Mouse (Mus musculus) intestine, embryonic 16.5 days (tissue): ENCODE results near the gene Npl. TPM values are rescaled to one million over a fixed set of nuclear protein-coding genes. Genes with fewer than 3 reads are reported as not detected.

Experiments used
- ATAC-seq: fragments of 200-750 bp; cut with Nextera tagmentation; 2 replicates; pipeline ENCODE4 v1.8.0; 2017; ENCODE audit warnings: moderate TSS enrichment, moderate library complexity
- H3K27ac ChIP-seq: fragments of 300-500 bp; sonication (generic); 2 replicates; pipeline ENCODE4 v1.5.1; 2014; ENCODE audit warnings: mild to moderate bottlenecking, low read length
- H3K27me3 ChIP-seq: fragments of 300-500 bp; sonication (generic); replicated peaks from 2 replicates; pipeline ENCODE4 v1.6.1; 2014; ENCODE audit warnings: low read length, control low read depth, mixed read lengths; ENCODE audit not compliant: control insufficient read depth, insufficient read depth
- H3K36me3 ChIP-seq: fragments of 300-500 bp; sonication (generic); 2 replicates; pipeline ENCODE4 v1.6.1; 2014; ENCODE audit warnings: low read length, control low read depth; ENCODE audit not compliant: control insufficient read depth, insufficient read depth
- H3K4me1 ChIP-seq: fragments of 300-500 bp; sonication (generic); 2 replicates; pipeline ENCODE4 v1.6.1; 2014; ENCODE audit warnings: low read length, control low read depth, mixed read lengths; ENCODE audit not compliant: control insufficient read depth, insufficient read depth
- H3K4me2 ChIP-seq: fragments of 300-500 bp; sonication (generic); 2 replicates; pipeline ENCODE4 v1.6.1; 2014; ENCODE audit warnings: low read depth, low read length, control low read depth
- H3K4me3 ChIP-seq: fragments of 300-500 bp; sonication (generic); 2 replicates; pipeline ENCODE4 v1.5.1; 2014; ENCODE audit warnings: mild to moderate bottlenecking, low read length
- H3K9ac ChIP-seq: fragments of 300-500 bp; sonication (generic); 2 replicates; pipeline ENCODE4 v1.6.1; 2014; ENCODE audit warnings: low read depth, low read length
- H3K9me3 ChIP-seq: fragments of 300-500 bp; sonication (generic); 2 replicates; pipeline ENCODE4 v1.6.1; 2016; ENCODE audit warnings: low read length, control low read depth; ENCODE audit not compliant: control insufficient read depth
- WGBS: fragments of 180-500 bp; shearing (Covaris S2); extraction: QIAGEN DNeasy Blood & Tissue Kit; methylation state at CpG from one replicate; pipeline ENCODE4 v1.1.7; 2014; 5-methylcytosine and 5-hydroxymethylcytosine counted together
- polyA plus RNA-seq: library from polyadenylated mRNA; unstranded; fragments of >200 nt; fragmentation: Nextera tagmentation; extraction: Ambion mirVana; gene quantifications from 2 replicates; pipeline ENCODE4 v1.2.1, GENCODE M21; 2015

Npl gene
- polyA plus RNA-seq, 1 experiment from 2014 or later = 174 TPM

DNA sequence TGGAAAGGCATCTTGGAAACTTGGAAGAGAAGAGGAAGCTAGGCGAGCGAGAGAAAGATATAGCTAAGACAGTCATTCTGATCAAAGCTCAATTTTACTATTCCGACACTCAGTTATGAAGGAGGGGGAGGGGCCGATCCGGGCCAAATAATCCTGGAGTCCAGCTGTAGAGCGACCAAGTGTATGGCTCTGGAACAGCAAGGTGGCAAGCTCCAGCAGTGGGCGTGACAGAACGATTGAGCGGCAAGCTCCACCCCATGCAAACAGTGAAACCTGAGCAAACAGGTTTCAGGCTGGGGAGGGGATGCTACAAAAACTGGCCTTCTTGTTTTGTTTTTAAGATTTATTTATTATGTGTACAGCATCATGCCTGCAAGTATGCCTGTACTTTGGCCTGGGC, 49.8 kb downstream of the Npl start:
- no peak; the same call in 1 of the 2 replicates for ATAC-seq
- Histone ChIP-seq H3K36me3 (no peaks in the 10 kb centered on the region; the same call in 1 of the 2 replicates), H3K27me3 (no peaks in the 10 kb centered on the region), H3K9me3 (peaks cover 3% of the 10 kb centered on the region; the same call in 1 of the 2 replicates), H3K4me1 (no peaks in the 10 kb centered on the region), H3K4me2 (no peak overlapping the region), H3K9ac (no peak overlapping the region), H3K4me3 (no peak overlapping the region), H3K27ac (no peak overlapping the region)
- 74% methylated on average over 9 of the region's 9 CpGs for WGBS

DNA sequence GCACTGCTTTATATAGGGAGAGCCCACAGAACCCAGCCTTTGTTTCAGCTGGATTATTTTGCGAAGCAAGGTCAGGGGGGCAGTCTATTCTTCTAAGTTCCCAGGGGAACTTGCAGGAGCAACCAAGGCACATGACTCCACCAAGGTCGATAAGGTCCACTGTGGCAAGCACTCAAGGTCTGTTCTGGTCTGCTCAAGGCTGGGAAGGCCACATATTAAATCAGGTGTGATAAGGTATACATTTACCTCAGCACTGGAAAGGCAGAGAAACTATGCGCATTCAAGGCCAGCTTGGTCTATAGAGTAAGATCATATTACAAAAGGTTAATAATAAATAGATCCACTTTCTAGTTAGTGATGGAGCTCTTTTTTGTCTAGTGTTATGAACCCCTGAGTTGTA, 53.8 kb downstream of the Npl start:
- Histone ChIP-seq H3K9ac (no peak overlapping the region), H3K4me2 (no peak overlapping the region), H3K36me3 (no peaks in the 10 kb centered on the region), H3K4me1 (no peaks in the 10 kb centered on the region), H3K4me3 (no peak overlapping the region), H3K27me3 (no peaks in the 10 kb centered on the region), H3K9me3 (no peaks in the 10 kb centered on the region), H3K27ac (no peak overlapping the region)
- 72% methylated on average over 3 of the region's 3 CpGs for WGBS
- peak; percentile 65 for ATAC-seq

DNA sequence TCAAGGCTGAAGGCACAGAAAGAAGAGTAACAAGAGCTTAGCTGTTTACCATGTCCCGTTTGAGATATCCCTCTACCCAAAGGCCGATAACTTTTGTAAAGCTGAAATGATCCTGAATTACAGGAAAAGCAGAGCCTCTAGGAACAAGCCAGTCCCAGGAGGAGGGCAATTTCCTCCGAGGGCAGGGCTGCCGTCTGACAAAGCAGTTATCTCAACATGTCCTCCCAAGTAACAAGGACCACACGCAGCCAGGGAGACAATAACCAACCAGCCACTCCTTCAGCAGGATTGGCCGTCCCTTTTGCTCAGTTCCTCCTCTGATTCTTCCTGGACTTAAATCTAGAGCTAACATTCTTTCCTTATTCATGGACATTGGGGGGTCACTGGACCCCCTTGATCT, 55.9 kb downstream of the Npl start:
- H3K9me3 ChIP-seq = no peaks in the 10 kb centered on the region
- H3K4me2 ChIP-seq = no peak overlapping the region
- H3K36me3 ChIP-seq = no peaks in the 10 kb centered on the region
- no peak overlapping the region for H3K27ac ChIP-seq
- no peak overlapping the region for H3K4me3 ChIP-seq
- 29% methylated on average over 6 of the region's 6 CpGs for WGBS
- H3K4me1 ChIP-seq = no peaks in the 10 kb centered on the region
- no peak overlapping the region for H3K9ac ChIP-seq
- ATAC-seq = no peak
- H3K27me3 ChIP-seq = no peaks in the 10 kb centered on the region

DNA sequence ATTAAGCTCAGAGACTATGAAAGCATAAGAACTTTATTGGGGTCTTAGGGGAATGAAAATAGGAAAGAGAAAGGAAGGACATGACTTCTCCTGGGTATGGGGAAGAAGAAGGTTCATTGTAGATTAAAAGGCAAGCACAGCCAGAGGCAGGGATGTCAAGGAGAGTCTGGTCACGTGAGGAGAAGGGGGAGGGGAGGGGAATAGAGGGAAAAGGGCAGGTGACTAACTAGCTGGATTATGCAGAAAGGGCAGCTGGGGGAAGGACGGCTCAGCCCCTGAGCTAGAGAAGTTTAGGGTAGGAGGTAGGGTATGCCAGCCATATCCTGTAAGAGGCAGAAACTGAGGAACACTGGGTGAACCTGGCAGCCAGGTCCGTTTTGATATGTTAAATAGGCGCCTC, 56.5 kb downstream of the Npl start:
- Histone ChIP-seq H3K4me3 (no peak overlapping the region), H3K27ac (no peak overlapping the region), H3K9me3 (no peaks in the 10 kb centered on the region), H3K4me2 (no peak overlapping the region), H3K36me3 (no peaks in the 10 kb centered on the region), H3K27me3 (no peaks in the 10 kb centered on the region), H3K9ac (no peak overlapping the region), H3K4me1 (no peaks in the 10 kb centered on the region)
- WGBS = 34% methylated on average over 4 of the region's 4 CpGs
- no peak for ATAC-seq

DNA sequence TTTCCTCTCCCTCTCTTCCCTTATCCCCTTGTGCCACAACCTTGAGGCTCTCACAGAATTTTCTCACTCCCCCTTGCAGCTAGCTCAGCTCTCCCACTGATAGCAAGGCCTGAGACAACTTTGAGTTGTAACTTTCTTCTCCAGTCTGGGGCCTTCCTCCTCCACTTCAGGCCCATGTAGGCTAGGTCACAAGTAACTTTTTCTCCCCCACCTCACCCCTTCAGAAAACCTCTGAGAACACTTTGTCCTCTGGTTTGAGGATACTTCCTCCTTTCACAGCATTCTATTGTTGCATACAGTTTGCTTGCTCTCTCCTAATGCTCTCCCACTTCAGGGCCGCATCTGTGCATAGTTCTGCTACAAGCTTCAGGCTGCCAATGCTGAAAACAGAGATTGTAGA, 58.0 kb downstream of the Npl start:
- Histone ChIP-seq H3K27me3 (no peaks in the 10 kb centered on the region), H3K9me3 (no peaks in the 10 kb centered on the region), H3K4me3 (no peak overlapping the region), H3K36me3 (no peaks in the 10 kb centered on the region), H3K4me1 (no peaks in the 10 kb centered on the region), H3K27ac (no peak overlapping the region), H3K9ac (no peak overlapping the region), H3K4me2 (no peak overlapping the region)
- no peak for ATAC-seq
- 96% methylated on average over 1 of the region's 1 CpGs for WGBS

DNA sequence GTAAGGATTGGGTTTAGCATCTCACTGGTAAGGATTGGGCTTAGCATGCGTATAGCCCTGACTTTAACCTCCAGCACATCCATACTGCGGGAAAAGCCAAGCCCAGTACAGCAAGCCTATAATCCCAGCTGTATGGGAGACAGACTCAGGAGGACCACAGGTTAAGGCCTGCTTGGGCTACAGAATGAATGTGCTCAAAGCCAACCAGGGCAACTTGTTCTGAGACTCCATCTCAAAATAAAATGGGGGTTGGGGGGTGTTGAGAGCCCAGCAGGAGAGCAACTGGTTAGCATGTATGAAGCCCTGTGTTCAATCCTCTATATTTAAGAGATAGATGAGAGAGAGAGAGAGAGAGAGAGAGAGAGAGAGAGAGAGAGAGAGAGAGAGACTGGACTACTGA, 58.5 kb downstream of the Npl start:
- H3K27me3 ChIP-seq = no peaks in the 10 kb centered on the region
- no peak overlapping the region for H3K4me2 ChIP-seq
- H3K9ac ChIP-seq = no peak overlapping the region
- 90% methylated on average over 2 of the region's 2 CpGs for WGBS
- H3K27ac ChIP-seq = no peak overlapping the region
- H3K36me3 ChIP-seq = no peaks in the 10 kb centered on the region
- H3K9me3 ChIP-seq = no peaks in the 10 kb centered on the region
- no peak for ATAC-seq
- H3K4me1 ChIP-seq = no peaks in the 10 kb centered on the region
- no peak overlapping the region for H3K4me3 ChIP-seq

DNA sequence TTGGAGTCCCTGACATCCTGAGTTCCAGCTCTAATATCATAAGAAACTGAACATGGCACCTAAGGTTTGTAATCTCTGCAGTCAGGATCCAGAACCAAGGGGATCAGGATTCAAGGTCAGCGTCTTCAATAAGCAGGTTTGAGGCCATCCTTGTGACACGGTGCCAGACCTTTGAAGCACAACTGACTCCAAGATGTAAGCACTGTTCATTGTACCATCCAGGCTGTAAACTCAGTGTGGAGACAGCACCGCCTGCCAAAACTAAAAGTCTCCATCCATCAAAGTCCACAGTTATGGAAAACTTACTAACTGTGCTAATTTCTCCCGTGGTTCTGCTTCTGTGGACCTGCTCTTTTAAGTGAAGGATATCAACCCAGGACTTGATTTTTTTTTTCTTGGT, 59.9 kb downstream of the Npl start:
- no peaks in the 10 kb centered on the region for H3K36me3 ChIP-seq
- H3K4me1 ChIP-seq = peaks cover 8% of the 10 kb centered on the region
- H3K4me3 ChIP-seq = no peak overlapping the region
- no peak overlapping the region for H3K4me2 ChIP-seq
- H3K9ac ChIP-seq = no peak overlapping the region
- no peak overlapping the region for H3K27ac ChIP-seq
- ATAC-seq = no peak
- H3K27me3 ChIP-seq = no peaks in the 10 kb centered on the region
- H3K9me3 ChIP-seq = no peaks in the 10 kb centered on the region
- WGBS = 81% methylated on average over 4 of the region's 4 CpGs

DNA sequence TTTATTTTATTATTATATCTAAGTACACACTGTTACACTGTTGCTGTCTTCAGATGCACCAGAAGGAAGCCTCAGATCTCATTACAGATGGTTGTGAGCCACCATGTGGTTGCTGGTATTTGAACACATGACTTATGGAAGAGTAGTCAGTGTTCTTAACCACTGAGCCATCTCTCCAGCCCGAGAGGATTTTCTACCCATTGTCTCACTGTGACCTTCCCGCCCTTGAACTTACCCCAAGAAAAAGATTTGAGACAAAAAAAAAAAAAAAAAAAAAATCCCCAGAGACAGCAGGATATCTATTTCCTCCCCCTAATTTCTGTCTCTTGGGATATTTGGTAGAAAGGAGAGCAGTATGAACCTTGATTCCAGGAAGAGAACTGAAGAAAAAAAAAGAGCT, 60.3 kb downstream of the Npl start:
- 63% methylated on average over 2 of the region's 2 CpGs for WGBS

DNA sequence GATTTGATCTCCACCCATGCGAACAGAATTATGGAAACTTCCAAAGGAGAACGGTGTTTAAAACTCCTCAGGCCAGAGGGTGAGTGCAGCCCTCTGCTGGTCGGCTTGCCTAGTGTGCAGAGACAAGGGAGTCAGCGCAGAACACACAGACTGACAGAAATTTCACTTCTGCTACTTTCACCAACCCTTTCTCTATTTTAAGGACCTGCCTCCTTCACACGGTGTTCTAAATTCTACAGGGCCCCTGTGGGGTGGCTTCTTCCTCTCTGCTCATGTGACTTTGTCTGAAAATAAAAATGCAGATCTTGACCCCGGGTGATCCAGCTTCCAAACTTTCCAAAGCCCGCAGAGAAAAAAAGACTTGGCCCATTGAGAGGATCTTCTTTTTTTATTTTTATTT, 60.7 kb downstream of the Npl start:
- H3K4me3 ChIP-seq = no peak overlapping the region
- no peaks in the 10 kb centered on the region for H3K36me3 ChIP-seq
- H3K4me2 ChIP-seq = no peak overlapping the region
- H3K27me3 ChIP-seq = no peaks in the 10 kb centered on the region
- no peak overlapping the region for H3K9ac ChIP-seq
- 50% methylated on average over 7 of the region's 7 CpGs for WGBS
- H3K9me3 ChIP-seq = no peaks in the 10 kb centered on the region
- no peak for ATAC-seq
- H3K4me1 ChIP-seq = peaks cover 13% of the 10 kb centered on the region
- H3K27ac ChIP-seq = no peak overlapping the region

More for the DNA sequence above, 60.3 kb downstream of the Npl start:
- no peak overlapping the region for H3K27ac ChIP-seq
- ATAC-seq = no peak
- no peak overlapping the region for H3K9ac ChIP-seq
- H3K4me1 ChIP-seq = peaks cover 9% of the 10 kb centered on the region
- no peaks in the 10 kb centered on the region for H3K36me3 ChIP-seq
- H3K9me3 ChIP-seq = no peaks in the 10 kb centered on the region
- no peak overlapping the region for H3K4me3 ChIP-seq
- no peak overlapping the region for H3K4me2 ChIP-seq
- H3K27me3 ChIP-seq = no peaks in the 10 kb centered on the region

DNA sequence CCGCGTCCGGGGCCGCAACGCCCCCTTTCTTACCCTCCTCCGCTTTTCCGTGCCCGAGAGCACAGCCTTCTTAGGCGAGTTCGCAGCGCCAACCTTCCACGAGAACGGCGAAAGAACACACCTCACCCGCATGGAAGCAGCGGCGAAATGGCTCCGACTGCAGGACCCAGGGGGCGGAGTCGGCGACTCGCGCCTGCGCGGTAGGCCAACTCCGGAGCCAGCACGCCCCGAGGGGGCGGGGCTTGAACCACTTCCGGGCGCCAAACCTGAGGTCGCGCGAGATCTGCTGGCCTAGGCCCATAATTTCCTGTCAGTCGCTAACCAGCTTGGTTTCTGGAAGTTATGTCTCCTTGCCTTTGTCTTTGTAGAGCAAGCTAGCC, 62.4 kb downstream of the Npl start, which contains the start of gene Dhx9:
Gene Dhx9, minus strand, starts transcription at position 161 of the 380 bp plus-strand sequence.
- Histone ChIP-seq H3K4me2 (peak within 1 kb of the TSS; percentile 61), H3K27ac (peak within 1 kb of the TSS; percentile 75), H3K4me3 (peak within 1 kb of the TSS; percentile 68), H3K36me3 (no peaks in the 10 kb centered on the region), H3K27me3 (no peaks in the 10 kb centered on the region), H3K9me3 (no peaks in the 10 kb centered on the region), H3K4me1 (peaks cover 18% of the 10 kb centered on the region), H3K9ac (peak within 1 kb of the TSS; percentile 92)
- under 1% methylated on average over 35 of the region's 35 CpGs for WGBS
- ATAC-seq = peak; percentile 86
